Mouse (Mus musculus): Measurements from ENCODE around the gene Ncoa4.

GRCm38 (mm10) chr14:32183846-32184245 lies 24.2 kb downstream of the Ncoa4 start:
- no peak for TF ChIP-seq CTCF (conservative IDR thresholded peaks at IDR 0.05; ENCODE audit: low read length)
- no peak for TF ChIP-seq POU5F1 (IDR thresholded peaks at IDR 0.05; ENCODE audit: borderline replicate concordance, low read length)

All from E14TG2a.4 (cell line).